In genomic region chr3:103650406-103650805, GRCm38 (mm10) we compare ENCODE assay signal across 20 mouse cellular contexts. TPM values are rescaled to one million over a fixed set of nuclear protein-coding genes. Genes with fewer than 3 reads are reported as not detected.
"Had no signal": no experiment of that assay in that cellular context is flagged by ENCODE, and none has a peak within 500 bp of the region (broad histone marks: within the 10 kb centered on the region; RNA-seq: fewer than 3 reads in every experiment).

No protein-coding gene starts in this region.

- H3K9ac ChIP-seq: liver, postnatal 0 days; lung, embryonic 15.5 days; midbrain, embryonic 13.5 days; midbrain, embryonic 15.5 days; neural tube, embryonic 12.5 days had no signal

- H3K4me3 ChIP-seq: lung, embryonic 15.5 days; megakaryocyte, embryonic 14.5 days; midbrain, embryonic 13.5 days; midbrain, embryonic 15.5 days; neural tube, embryonic 12.5 days had no signal

- ATAC-seq: liver, postnatal 0 days; lung, postnatal 0 days; midbrain, embryonic 13.5 days; midbrain, embryonic 15.5 days had no signal

- DNase-seq: liver, postnatal 0 days; lung, adult 2 months; lung, postnatal 14 days; lung, postnatal 36 days; right cerebral cortex, postnatal 14 days; thymus, adult 18-20 months; thymus, postnatal 14 days; thymus, postnatal 36 days had no signal

- H3K9me3 ChIP-seq: lung, embryonic 15.5 days; midbrain, embryonic 13.5 days; midbrain, embryonic 15.5 days; neural tube, embryonic 12.5 days had no signal

- H3K4me2 ChIP-seq: lung, embryonic 15.5 days; midbrain, embryonic 11.5 days; midbrain, embryonic 13.5 days; midbrain, embryonic 15.5 days; neural tube, embryonic 12.5 days had no signal

- H3K36me3 ChIP-seq: lung, embryonic 15.5 days; midbrain, embryonic 13.5 days; midbrain, embryonic 15.5 days; neural tube, embryonic 12.5 days had no signal

- H3K27me3 ChIP-seq: lung, embryonic 15.5 days; megakaryocyte, embryonic 14.5 days; midbrain, embryonic 13.5 days; midbrain, embryonic 15.5 days; neural tube, embryonic 12.5 days had no signal

- H3K27ac ChIP-seq: lung, embryonic 15.5 days; macrophage; midbrain, embryonic 13.5 days; midbrain, embryonic 15.5 days; neural tube, embryonic 12.5 days had no signal

- H3K4me1 ChIP-seq: megakaryocyte, embryonic 14.5 days had no signal

RNA-seq across cellular contexts. Expression of gene Atg4a-ps, which starts 4.5 kb away (rescaled TPM):
- polyA plus RNA-seq: lung, adult 2 months; midbrain, embryonic 15.5 days; midbrain, postnatal 0 days; neural tube, embryonic 12.5 days; neural tube, embryonic 14.5 days; spleen, adult 2 months; stomach, embryonic 14.5 days had no signal
